Mouse (Mus musculus) urinary bladder, postnatal 36 days (tissue): ENCODE data around the gene Mto1.

Experiments used
- DNase-seq, 2 experiments: peaks; one replicate each; pipeline ENCODE4 v3.0.0; 2022; ENCODE audit warnings: low spot score in 2 of 2, mixed read lengths in 1 of 2

Mto1 gene

DNA sequence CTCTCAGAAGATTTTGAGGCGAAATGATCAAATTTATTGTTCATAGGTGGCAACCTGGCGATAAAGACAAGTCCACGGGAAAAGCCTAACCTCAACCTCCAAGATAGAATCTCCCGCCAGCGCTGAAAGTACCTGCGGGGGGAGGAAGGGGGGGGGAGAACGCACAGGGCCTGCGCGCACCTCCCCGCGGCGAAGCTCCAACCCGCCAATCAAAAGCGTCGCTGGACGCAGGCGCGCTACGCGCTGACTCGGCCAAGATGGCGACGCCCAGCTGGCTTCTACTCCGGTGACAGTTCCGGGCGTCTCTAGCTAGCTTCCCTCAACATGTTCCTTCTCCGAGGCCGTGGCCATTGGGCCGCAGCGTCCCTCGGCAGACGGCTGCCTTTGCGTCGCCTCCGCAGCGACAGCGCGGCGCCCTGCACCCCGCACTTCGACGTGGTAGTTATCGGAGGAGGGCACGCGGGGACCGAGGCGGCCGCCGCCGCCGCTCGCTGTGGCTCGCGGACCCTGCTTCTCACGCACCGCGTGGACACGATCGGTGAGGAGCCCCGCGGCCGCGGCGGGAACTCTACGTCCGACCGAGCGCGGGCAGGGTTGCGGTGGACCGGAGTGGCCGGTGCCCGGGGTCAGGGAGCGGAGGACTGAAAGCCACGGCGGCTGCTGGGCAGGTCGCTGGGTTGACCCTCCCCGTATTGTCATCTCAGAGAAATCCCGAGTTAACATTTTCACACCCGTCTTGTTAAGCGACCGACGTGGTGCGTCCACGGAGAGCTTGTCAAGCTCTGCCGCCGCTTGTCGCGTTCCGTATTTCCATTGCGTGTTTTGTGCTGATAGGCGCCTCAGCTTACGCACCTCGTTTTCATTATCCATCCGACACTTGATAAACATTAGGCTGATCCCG is at the start of gene Mto1, which contains the start of gene Gm17324:
TSS of gene Mto1 (plus strand) at position 236 of the 901 bp plus-strand sequence.
TSS of gene Gm17324 (minus strand) at position 814 of the 901 bp plus-strand sequence.
- peak; percentile 79 to 87 for DNase-seq

DNA sequence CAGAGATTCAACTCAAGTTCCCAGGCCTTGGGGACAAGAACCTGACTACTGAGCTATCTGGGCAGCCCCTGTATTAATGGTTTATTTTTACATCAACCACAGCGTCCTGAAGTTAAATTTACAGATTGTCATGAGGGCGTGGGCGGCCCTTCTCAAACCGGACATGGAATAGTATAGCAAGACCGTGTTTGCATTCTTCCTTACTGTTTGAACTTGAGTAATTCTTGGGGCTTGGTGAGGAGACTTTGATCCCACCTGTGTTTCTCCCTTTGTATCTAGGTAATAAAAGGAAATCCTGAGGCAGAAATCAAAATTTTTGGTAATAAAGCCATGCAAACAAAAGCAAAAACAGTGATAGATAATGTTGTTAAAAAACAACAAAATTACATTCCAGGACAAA is 47.4 kb upstream of the Mto1 start:
- no peak for DNase-seq

GRCm38 (mm10) chr9:78401596-78401995 is 46.4 kb upstream of the Mto1 start:
- no peak for DNase-seq

DNA sequence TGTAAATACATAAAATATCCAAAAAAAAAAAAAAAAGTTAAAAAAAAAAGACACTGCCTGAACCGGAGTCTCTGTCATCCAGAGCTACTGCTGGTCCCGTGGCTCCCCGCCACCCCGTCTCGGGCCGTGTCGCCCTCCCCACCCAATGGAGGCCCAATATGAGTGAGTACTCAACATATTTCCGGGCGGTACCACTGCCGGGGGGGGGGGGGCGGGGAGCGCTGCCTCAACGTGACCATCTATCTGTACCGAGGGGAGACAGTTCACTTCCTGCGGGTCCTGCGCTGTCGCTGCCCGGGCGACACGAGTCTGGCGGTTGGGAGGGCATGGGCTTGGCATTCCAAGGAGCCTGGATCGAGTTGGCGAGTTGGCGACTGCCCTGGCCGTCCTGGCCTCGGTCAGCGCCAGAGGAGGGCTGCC is 20.6 kb upstream of the Mto1 start:
- DNase-seq, result no peak

DNA sequence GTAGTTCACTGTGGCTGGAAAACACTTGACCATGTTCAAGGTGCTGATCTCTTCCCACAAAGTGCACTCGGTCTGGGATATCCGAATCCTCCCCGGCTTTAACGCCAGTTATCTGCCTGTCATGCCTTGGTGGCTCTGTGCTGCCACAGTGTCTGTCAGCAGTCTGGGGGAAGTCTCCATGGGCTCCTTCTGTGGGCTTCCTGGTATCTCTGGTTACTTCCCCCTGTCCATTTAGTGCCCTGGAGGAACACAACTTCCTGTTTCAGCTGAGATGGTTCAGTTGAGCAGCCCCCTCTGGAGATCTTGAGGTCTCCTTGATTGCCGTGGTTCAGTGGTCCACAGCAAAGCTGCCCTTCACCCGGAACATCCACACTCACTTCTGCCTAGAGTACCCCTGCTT is 19.8 kb upstream of the Mto1 start:
- no peak for DNase-seq

GRCm38 (mm10) chr9:78428870-78429432 is 19.1 kb upstream of the Mto1 start:
- DNase-seq, result no peak

DNA sequence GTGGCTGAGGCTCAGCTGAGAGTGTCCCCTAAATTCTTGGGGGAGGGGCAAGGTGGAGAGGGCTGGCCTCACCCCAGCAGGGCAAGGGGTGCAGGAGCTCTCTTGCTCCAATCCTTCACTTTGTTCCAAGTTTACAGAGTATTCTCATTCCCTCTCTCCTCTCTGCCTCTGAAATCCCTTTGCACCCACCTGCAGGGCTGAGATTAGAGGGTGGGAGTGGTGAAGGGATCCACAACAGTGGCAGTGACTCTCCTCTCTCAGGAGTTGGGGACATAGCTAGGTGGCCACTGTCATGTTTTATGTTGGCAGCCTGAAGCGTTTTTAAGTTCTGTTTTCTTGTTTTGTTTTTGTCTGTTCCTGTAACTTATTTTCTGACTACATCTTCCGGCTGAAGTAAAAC is 18.5 kb upstream of the Mto1 start:
- DNase-seq, result no peak

DNA sequence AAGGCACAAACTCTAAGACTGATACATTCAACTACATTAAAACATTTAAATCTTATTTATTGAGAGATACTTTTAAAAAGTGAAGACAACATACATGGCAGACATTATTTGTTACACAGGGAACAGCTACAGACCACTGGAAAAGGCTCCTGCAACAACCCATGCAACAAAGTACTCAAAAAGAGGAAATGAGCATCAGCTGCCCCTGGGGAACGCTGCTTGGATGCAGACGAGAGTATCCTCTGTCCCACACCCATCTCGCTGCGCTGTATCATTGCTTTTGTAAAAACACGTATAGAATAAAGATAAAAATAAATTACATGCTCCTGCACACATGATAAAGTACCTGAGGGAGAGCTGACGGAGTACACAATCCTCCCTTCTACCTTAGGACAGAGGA is 17.5 kb upstream of the Mto1 start:
- no peak for DNase-seq

GRCm38 (mm10) chr9:78432471-78432870 is 15.5 kb upstream of the Mto1 start:
- DNase-seq, result no peak

DNA sequence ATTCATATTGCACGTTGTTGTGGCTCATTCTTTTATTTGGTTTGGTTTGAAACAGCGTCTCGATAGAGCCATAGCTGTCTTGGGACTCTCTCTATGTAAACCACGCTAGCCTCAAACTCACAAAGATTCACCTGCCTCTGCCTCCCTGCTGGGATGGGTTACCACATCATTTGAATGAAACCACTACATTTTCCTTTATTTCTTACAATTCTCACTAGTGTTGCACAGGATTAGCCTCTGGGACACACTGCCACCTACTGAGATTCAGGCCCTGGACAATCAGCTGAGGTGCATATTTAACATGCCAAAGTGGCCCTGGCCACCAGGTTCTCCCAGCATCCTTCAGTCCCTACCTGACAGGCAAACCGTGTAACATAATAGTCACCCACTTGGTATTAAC is 8.6 kb upstream of the Mto1 start:
- no peak for DNase-seq

DNA sequence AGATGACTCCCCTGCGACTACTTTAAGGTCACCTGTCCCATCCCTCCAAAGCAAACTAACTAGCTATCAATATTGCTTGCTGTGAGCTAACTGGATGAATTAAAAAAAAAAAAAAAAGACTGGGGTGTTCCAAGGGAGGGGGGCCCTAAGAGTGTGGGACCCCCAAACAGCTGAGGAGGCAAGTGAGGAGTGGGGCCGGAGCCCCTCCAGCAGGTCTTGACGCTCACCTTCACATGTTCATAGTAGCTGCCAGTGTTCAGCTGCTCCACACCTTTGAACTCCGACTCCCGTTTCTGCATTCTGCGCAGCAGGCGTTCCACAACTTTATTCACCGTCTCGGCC is 5.8 kb upstream of the Mto1 start:
- DNase-seq, result no peak

- peak; percentile 49 to 71 for DNase-seq
These were observed 5.2 kb upstream of the Mto1 start, which contains the start of gene Cgas for GRCm38 (mm10) chr9:78442579-78443392. Cgas (minus strand) TSS chr9:78443237.

DNA sequence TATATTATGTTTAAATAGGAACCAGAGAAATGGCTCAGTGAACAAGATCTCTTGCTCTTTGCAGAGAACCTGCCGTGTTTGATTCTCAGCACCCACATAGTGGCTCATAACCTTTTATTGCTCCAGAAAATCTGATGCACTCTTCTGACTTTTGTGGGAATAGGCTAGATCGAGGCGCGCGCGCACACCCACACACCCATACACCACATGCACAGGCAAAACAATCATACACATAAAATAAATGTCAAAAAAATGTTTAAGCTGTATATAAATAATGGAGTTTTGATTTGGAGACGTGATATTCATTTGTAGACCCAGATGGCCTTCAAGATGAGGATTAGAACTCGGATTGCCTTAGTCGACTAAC is 419 bp upstream of the Mto1 start:
- DNase-seq, result no peak

GRCm38 (mm10) chr9:78450404-78450803 is 2.4 kb downstream of the Mto1 start:
- no peak for DNase-seq

DNA sequence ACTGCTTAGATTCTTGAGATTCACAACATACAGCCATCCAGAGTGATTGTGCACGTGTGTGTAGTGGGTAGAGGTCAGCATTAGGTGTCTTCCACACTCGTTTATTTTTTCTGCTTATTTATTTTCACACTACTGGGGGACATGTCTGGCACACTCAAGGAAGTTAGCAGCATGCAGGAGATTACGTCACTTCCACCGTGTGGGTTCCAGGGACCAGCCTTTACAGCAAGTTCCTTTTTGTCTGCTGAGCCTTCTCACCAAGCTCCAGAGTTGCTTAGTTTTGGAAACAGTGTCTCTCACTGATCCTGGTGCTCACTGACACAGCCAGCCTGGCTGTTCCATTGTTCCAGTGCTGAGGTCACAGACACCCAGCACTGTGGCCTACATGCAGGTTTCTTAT is 3.4 kb downstream of the Mto1 start:
- DNase-seq, result no peak

- DNase-seq, result no peak
These were observed 9.0 kb downstream of the Mto1 start for GRCm38 (mm10) chr9:78457026-78457425.

GRCm38 (mm10) chr9:78463337-78463736 is 15.3 kb downstream of the Mto1 start:
- no peak for DNase-seq

DNA sequence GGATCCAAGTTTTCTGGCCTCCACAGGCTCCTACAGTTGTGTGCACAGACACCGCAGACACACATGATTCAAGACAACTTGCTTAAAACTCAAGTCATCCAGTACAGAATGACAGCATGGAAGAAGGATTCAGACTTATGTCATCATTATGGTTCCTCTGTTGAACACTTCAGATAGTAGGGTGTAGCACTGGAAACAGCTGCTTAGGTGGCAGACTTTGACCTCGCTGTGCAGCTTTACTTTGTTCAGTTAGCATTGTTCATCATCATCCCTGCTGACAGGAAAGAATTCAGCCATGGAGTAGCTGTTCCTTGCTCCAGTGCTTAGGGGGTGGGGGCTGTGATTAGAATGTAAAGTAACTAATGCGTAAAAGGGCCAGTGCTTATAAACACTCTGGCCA is 17.7 kb downstream of the Mto1 start:
- DNase-seq, result no peak

DNA sequence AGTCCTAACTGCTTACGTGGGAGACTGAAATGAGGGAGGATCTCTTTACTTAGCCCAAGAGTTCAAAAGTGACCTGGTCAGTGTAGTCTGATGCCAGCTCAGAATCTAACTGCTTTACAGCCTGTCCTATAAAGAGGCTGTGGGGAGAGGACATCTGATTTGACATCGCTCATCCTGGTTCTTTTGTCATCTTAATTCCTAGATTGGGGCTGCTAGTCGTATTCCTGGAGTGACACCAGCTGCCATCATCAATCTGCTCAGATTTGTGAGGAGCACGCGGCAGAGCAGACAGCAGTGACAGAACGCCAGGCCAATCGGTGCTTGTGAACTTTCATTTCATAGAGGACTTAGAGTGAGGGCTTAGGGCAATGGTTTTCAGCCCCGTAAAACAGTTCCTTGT is 25.6 kb downstream of the Mto1 start:
- DNase-seq, result no peak

- DNase-seq, result no peak
These were observed 26.3 kb downstream of the Mto1 start for GRCm38 (mm10) chr9:78474270-78474669.

DNA sequence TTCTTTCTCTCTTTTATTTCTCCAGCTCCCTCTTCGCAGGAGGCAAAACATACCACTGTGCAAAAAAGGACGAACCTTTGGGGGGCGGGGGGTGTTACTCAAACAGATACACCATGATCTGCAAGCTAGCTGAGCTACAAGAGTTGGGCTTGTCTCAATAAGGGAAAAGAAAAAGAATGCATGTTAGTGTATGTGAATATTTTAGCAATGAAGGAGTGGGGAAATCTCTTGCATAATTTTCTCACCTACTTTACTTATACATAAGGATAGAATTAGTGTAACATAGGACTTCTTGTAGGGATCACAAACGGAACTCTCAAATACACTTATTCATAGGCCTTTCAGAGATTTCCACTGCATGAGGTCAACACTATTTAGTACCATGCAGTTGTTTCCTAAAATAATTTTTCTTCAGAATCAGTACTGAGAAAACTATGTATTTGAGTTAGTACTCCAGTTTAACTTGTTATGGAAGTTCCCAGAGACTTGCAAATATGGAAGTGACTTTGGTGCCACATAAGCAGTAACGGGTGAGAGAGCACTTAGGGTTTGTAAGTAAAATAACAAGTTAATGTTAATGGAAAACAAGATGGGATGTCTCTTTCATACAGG is 26.9 kb downstream of the Mto1 start:
- DNase-seq, result no peak

- DNase-seq, result no peak
These were observed 27.4 kb downstream of the Mto1 start for GRCm38 (mm10) chr9:78475383-78475780.
